Mouse (Mus musculus) olfactory bulb, adult 2 months (tissue): ENCODE data around the gene Preb.

ENCODE experiments used
- CTCF ChIP-seq: fragments of 200-500 bp; IDR thresholded peaks from 2 replicates; pipeline ENCODE4 v1.5.1; 2012; ENCODE audit warnings: low read depth, mild to moderate bottlenecking, low read length, moderate library complexity; ENCODE audit not compliant: insufficient read depth
- POLR2A ChIP-seq: fragments of 200-500 bp; IDR thresholded peaks from 2 replicates; pipeline ENCODE4 v1.6.1; 2012; ENCODE audit warnings: mild to moderate bottlenecking, low read depth, low read length, moderate library complexity; ENCODE audit not compliant: insufficient read depth

DNA sequence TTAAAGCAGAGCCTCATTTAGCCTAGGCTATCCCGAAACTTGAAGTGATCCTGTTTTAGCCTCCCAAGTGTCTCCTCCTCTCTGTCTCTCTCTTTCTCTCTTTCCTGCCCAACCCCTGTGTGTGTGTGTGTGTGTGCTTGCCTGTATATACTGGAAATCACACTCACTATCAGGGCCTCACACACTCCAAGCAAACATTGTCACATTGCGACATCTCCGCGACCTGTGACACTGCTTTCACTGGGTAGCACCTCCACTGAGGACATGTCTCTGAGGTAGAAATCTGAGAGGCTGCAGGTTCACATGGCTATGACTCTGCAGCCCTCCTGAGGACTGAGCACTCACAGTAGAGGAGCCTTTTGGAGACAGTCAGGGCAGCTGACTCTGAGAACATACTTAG lies 6.0 kb upstream of the Preb start:
- TF ChIP-seq POLR2A (no peak), CTCF (no peak)
